Mouse (Mus musculus): ENCODE measurements around the gene Shroom4.

Gene Shroom4

DNA sequence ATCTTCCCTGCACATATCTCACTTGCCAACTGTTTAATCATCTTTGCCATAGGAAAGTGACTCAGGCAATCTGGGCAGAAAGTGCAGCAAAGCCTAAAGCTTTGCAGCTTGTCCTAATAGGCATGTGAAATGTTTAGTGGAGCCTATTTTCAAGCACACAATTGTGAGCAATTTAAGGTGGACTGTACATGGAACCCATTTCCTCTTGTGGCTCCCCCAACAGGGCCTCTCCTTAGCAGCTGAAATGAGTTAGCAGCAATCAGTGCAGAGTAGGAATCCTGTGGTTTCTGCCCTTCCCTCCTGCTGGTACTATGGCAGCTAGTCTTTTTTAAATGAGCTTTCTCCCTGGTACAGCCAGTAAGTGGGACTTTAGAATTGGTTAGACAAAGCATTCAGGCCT, 95.8 kb downstream of the Shroom4 start:
- DNase-seq (ENCODE audit: low read depth, low spot score): no peak

DNA sequence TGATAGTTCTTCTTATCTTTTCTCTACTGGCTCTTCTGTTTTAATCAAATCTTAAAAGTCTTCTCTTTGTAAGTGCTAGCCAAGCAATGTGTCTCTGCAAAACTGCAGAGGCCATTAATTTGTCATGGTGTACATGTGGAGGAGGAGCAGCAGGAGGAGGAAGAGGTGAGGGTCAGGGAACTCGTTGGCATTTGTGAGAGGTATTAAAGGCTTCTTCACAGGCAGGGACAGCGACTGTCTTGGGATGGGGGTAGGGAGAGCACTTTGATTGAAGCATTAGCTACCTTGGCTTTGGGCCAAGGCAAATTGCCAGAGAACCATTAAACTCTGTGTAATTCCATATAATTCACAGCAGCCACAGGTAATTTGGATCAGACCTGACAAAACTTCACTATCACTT, 96.7 kb downstream of the Shroom4 start:
- DNase-seq (ENCODE audit: low read depth, low spot score): no peak

GRCm38 (mm10) chrX:6501850-6502249, 102.2 kb downstream of the Shroom4 start:
- no peak for DNase-seq (ENCODE audit: low read depth, low spot score)

- no peak for DNase-seq (ENCODE audit: low read depth, low spot score)
Measured at GRCm38 (mm10) chrX:6517217-6517616, 117.6 kb downstream of the Shroom4 start.

DNA sequence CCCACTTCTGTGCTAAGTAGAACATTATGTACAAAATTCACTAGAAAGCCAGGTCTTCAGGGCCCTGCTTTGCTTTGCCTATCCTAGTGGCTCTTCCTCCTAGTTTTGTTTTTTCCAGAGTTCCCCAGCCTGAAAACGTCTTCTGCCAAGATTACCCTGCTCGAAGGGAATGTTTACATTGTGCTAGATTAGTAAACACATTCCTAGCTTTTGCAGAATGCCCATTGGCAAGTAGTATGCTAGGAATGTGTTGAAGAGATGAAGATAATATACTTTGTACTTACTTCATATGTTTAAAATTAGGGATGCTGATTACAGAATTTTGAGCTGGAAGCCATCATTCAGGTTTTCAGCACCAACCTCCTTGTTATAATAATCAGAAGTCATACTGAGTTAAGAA, 118.8 kb downstream of the Shroom4 start:
- no peak for DNase-seq (ENCODE audit: low read depth, low spot score)

- no peak for DNase-seq (ENCODE audit: low read depth, low spot score)
Measured at GRCm38 (mm10) chrX:6522935-6523334, 123.3 kb downstream of the Shroom4 start.

DNA sequence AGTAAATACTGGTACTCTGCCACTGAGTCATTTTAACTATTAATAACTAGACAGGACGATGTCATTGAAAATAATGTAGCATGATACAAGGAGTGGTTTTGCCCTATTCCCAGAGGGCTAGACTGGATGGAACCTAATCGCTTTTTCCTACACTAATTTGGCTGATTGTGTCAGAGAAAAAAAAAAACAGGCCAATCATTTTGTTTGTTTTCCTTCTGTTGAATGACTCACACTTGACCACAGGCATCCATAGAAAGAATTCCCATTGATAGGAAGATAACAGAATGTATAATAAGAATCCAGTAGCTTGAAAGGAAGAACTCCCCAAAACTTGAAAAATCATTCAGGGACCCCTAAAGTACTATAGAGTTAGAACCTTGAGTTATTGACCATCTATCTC, 137.0 kb downstream of the Shroom4 start:
- DNase-seq (ENCODE audit: low read depth, low spot score): no peak

DNA sequence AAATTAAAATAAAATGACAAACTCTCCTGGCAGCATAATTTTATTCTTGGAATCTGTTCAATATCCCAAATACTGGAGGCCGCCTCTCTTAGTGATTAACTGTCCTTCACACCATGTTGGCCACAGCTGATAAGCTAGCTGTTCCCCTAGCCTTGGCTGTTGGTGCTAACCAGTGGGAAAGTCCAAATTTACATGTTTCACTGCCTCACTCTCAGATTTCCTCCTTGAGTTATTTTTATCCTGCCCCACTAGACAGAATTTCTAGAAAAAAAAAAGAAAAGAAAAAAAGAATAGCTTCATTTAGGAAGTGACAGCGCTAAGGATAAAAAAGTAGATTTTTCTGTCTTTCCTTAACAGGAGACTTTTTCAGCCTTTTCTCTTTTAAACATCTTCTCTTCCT, 138.0 kb downstream of the Shroom4 start:
- DNase-seq (ENCODE audit: low read depth, low spot score): no peak

DNA sequence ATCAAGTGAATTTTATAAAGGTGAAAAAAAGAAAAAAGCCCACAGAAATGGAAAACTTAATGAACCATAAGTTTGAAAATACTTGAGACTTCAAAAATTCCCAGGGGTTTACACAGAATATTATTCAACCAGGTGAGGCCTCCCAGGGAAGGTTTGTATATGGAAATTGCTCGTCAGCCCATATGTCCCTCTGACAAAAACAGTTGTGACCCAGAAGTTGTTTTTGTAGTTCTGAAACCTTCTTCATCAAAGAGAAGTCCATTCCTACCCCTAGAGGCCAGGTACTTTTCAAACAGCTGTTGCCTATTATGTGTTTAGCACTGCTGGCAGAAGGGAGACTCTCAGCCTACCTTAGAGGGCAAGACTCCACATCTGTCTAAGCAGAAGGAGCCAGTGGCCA, 165.4 kb downstream of the Shroom4 start:
- DNase-seq (ENCODE audit: low read depth, low spot score): no peak

DNA sequence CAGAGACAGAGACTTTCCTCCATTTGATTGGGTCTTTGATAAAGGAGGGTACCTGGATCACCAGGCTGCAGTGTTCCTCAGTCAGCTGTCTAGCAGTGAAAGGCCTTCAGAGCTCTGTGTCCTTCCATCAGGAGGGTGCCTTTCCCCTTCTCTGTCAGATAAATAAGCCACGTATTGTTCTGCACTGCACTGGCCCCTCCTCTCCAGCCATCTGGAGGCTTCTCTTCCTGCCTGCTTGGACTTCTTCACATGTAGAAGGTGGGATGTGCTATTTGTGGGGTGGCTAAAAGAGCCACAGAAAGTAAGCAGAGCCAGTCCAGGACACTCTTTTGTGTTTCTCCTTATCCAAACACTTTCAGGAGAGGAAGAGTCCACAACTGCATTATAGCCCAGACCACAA, 174.9 kb downstream of the Shroom4 start:
- no peak for DNase-seq (ENCODE audit: low read depth, low spot score)

GRCm38 (mm10) chrX:6577001-6577400, 177.3 kb downstream of the Shroom4 start:
- DNase-seq (ENCODE audit: low read depth, low spot score): no peak

DNA sequence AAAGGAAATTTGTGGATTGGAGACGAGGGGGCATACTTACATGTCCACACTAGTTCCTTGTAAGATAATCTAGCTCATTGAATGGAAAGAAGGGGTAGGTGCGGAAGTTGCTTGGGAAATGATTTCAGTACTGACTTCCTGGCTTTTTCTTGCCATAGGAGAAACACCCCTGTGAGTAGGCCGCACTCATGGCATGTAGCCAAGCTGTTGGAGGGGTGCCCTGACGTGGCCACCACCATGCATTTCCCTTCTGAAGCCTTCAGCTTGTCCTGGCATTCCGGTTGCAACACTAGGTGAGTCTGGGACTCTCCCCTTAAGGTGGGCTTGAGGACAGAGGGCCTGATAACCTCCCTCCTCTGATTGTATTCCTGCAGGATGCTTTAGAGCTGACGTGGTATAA, 181.0 kb downstream of the Shroom4 start:
- DNase-seq (ENCODE audit: low read depth, low spot score): no peak

DNA sequence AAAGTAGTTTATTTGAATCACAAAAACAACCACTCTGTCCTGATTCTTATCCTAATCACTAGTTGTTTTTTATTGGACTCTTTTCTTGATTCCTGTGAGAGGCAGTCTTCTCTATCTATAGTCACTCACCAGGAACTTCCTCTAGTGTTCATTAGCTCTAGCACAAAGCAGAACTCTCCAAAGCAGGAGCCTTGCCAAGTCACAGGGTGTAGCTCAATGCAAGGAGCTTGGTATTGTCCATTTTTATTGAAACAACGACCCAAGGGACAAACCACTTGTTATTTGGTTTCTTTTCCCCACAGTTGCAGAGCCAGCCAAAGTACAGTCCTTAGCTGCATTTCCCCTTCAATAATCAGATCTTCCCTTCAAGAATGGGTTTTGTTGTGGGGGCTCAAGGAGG, 181.5 kb downstream of the Shroom4 start:
- no peak for DNase-seq (ENCODE audit: low read depth, low spot score)

DNA sequence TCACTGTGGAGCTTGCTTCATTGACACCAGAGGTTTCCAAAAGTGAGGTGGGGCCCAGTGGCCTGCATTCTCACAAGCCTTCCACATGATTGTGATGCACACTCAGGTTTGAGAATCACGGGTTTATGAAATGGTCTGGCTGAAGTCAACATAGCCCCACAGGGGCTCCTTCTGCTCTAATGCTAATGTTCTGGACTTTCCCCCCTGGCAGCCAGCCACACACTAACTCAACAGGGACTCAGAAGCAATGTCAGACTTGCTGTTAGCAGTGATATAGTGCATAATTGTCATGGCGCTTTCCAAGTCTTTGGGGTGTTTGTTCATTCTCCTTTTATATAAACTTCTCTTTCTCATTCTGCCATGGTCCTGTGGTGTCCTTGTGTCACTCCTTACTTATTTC, 183.0 kb downstream of the Shroom4 start:
- DNase-seq (ENCODE audit: low read depth, low spot score): no peak

DNA sequence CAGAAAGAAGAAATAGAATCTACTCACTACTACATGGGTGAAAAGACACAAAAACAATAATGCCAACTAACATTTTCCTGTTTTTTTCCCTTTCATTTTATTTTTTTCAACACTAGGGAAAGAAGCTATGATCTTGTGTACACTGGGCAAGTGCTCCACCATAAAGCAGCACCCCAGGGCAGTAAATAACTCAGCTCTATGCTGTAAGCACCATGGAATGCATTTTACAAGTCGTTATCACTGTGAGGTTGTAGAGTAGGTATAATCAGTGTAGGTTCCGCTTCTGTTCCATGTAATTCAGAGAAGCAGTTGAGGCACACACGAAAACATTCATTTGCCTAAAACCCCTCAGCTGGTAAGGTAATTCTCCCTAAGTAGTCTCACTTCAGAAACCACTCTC, 194.5 kb downstream of the Shroom4 start:
- no peak for DNase-seq (ENCODE audit: low read depth, low spot score)

GRCm38 (mm10) chrX:6654024-6654423, 254.4 kb downstream of the Shroom4 start:
- DNase-seq (ENCODE audit: low read depth, low spot score): peak; percentile 22

- no peak for DNase-seq (ENCODE audit: low read depth, low spot score)
Measured at GRCm38 (mm10) chrX:6658820-6659324, 259.2 kb downstream of the Shroom4 start.
